Mouse (Mus musculus) heart, adult 2 months (tissue): ENCODE data around the gene Vamp1. TPM values are rescaled to one million over a fixed set of nuclear protein-coding genes. Genes with fewer than 3 reads are reported as not detected.
"Not testable (repeated sequence)": the region's sequence is repeated elsewhere in the genome, so short reads cannot be mapped to it uniquely, and the experiment has no call there.

ENCODE experiments used
- DNase-seq, 2 experiments: peaks; one replicate each; pipeline ENCODE4 v3.0.0; 2021
- H3K27ac ChIP-seq: fragments of 200-600 bp; 2 replicates; pipeline ENCODE4 v1.8.1; 2022
- H3K27me3 ChIP-seq: fragments of 200-500 bp; 2 replicates; pipeline ENCODE4 v1.6.1; 2012; ENCODE audit warnings: mild to moderate bottlenecking, low read length, inconsistent platforms, mixed read lengths; ENCODE audit not compliant: control insufficient read depth, insufficient read depth
- H3K36me3 ChIP-seq: fragments of 200-500 bp; 2 replicates; pipeline ENCODE4 v1.6.1; 2012; ENCODE audit warnings: low read length, inconsistent platforms; ENCODE audit not compliant: control insufficient read depth, insufficient read depth
- H3K4me1 ChIP-seq: fragments of 200-500 bp; 2 replicates; pipeline ENCODE4 v1.6.1; 2011; ENCODE audit warnings: low read length; ENCODE audit not compliant: control insufficient read depth, insufficient read depth
- H3K4me3 ChIP-seq: fragments of 200-600 bp; 2 replicates; pipeline ENCODE4 v1.8.1; 2022
- H3K79me2 ChIP-seq: fragments of 200-500 bp; replicated peaks from 2 replicates; pipeline ENCODE4 v1.6.1; 2012; ENCODE audit warnings: mild to moderate bottlenecking, inconsistent platforms, low read length, moderate library complexity, mixed read lengths; ENCODE audit not compliant: control insufficient read depth, insufficient read depth
- H3K9ac ChIP-seq: fragments of 200-500 bp; 2 replicates; pipeline ENCODE4 v1.6.1; 2012; ENCODE audit warnings: low read depth, mild to moderate bottlenecking, control low read depth, inconsistent platforms, low read length, mixed read lengths
- CTCF ChIP-seq: fragments of 200-600 bp; IDR thresholded peaks from 2 replicates; pipeline ENCODE4 v1.8.1; 2022; ENCODE audit warnings: antibody characterized with exemption, mild to moderate bottlenecking, moderate library complexity
- EP300 ChIP-seq: fragments of 200-500 bp; IDR thresholded peaks from 2 replicates; pipeline ENCODE4 v1.6.1; 2011; ENCODE audit warnings: low read depth, low read length, control low read depth; ENCODE audit not compliant: insufficient read depth
- POLR2A ChIP-seq: fragments of 200-500 bp; IDR thresholded peaks from 2 replicates; pipeline ENCODE4 v1.6.1; 2011; ENCODE audit warnings: mild to moderate bottlenecking, low read depth, low read length, control low read depth; ENCODE audit not compliant: insufficient read depth
- WGBS: fragments of 180-500 bp; shearing (Covaris S2); methylation state at CpG from one replicate; pipeline ENCODE4 v1.1.7; 2018; 5-methylcytosine and 5-hydroxymethylcytosine counted together
- intact Hi-C: fragments of 180-260 bp; cut with DNase I; formaldehyde crosslinking; loops from one replicate; pipeline ENCODE4 v1.15.1; 2025
- polyA plus RNA-seq: library from polyadenylated mRNA; depleted of rRNA; stranded (reverse); fragments of >200 nt; gene quantifications from 2 replicates; pipeline ENCODE4 v1.2.3, GENCODE M21; 2012
- total RNA-seq, 2 experiments: library from RNA; stranded (reverse); gene quantifications; 2 replicates each; pipeline ENCODE4 v1.2.3; 2021

The Vamp1 gene
- total and polyA plus RNA-seq, 3 experiments: 4.9 to 14.1 (median 5.3) TPM

DNA sequence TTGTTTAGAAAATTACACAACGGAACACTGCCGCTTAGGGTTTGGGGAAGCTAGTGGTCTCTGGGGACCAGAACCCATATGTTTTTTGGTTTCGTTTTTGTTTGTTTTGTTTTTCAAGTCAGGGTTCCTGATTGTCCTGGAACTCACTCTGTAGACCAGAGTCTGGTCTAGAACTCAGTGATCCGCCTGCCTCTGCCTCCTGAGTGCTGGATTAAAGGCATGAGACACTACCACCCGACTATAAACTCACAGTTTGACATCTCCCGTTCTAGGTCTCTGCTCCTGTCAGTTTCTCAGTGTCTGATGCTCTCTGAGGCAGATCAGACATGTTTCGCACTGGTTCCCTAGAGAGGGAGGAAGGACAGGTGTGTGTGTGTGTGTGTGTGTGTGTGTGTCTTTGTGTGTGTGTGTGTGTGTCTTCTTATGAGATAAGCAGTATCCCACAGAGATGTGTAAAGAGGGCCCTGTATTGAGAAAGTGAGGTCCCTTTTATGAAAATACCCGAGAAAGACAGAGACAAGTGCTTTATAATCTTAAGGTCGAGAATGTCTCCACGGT, 57.0 kb downstream of the Vamp1 start:
- Histone ChIP-seq H3K4me1 (no peaks in the 10 kb centered on the region; the same call in 1 of the 2 replicates), H3K36me3 (no peaks in the 10 kb centered on the region), H3K79me2 (no peaks in the 10 kb centered on the region), H3K4me3 (no peak overlapping the region), H3K27ac (peak overlapping the region; percentile 21; the same call in 1 of the 2 replicates), H3K27me3 (no peaks in the 10 kb centered on the region), H3K9ac (no peak overlapping the region)
- intact Hi-C loops: loop anchor here (5.0 kb wide), 3 partner anchors 105 to 225 kb away; partner anchors contain the start of genes Acrbp and Gapdh
- WGBS: 64% methylated on average over 10 of the region's 10 CpGs
- DNase-seq: no peak
- TF ChIP-seq POLR2A (no peak), EP300 (no peak), CTCF (no peak)

- Histone ChIP-seq H3K4me3 (no peak overlapping the region), H3K27ac (no peak overlapping the region), H3K27me3 (no peaks in the 10 kb centered on the region), H3K36me3 (no peaks in the 10 kb centered on the region), H3K79me2 (no peaks in the 10 kb centered on the region), H3K4me1 (no peaks in the 10 kb centered on the region; the same call in 1 of the 2 replicates), H3K9ac (no peak overlapping the region)
- TF ChIP-seq CTCF: peak; percentile 59
- no peak for TF ChIP-seq EP300
- WGBS: 53% methylated on average over 15 of the region's 15 CpGs
- peak in 1 of 2 experiments; percentile 36 for DNase-seq
- intact Hi-C loops: loop anchor here (1.0 to 5.0 kb wide), 4 partner anchors 38 to 228 kb away; partner anchors contain the start of genes Acrbp, Gapdh and Ltbr
These were observed 59.7 kb downstream of the Vamp1 start for GRCm38 (mm10) chr6:125274841-125275563.

DNA sequence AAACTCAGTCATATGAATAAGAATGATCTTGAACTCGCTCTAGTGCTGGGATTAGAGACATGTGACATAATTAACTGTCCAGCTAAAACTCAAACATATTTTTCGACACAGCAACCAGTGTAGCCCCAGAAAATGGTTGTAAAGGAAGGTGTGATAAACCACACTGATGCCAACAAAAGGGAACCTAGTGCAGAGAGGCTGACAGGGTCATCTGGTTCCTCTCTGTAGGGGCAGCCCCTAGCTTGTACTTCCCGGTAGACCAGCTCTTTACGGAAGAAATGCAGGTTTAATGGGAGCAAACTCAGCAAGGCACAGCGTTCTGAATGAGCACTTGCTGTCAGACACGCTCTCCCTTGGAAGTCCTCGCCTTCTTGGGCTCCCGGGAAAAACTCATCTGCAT, 64.4 kb downstream of the Vamp1 start:
- H3K4me3 ChIP-seq: no peak overlapping the region
- no peaks in the 10 kb centered on the region for H3K79me2 ChIP-seq
- no peak overlapping the region for H3K27ac ChIP-seq
- H3K9ac ChIP-seq: no peak overlapping the region
- H3K27me3 ChIP-seq: no peaks in the 10 kb centered on the region
- no peak for DNase-seq
- no peak for TF ChIP-seq POLR2A
- no peak for TF ChIP-seq CTCF
- no peak for TF ChIP-seq EP300
- WGBS: 68% methylated on average over 8 of the region's 8 CpGs
- no peaks in the 10 kb centered on the region for H3K36me3 ChIP-seq
- H3K4me1 ChIP-seq: no peaks in the 10 kb centered on the region
- intact Hi-C loops: no loop called here

- DNase-seq, H3K9ac ChIP-seq, H3K27ac ChIP-seq, H3K4me3 ChIP-seq, H3K27me3 ChIP-seq, H3K79me2 ChIP-seq, H3K36me3 ChIP-seq, H3K4me1 ChIP-seq, intact Hi-C loops: not testable (repeated sequence)
- 83% methylated on average over 13 of the region's 13 CpGs for WGBS
These were observed 67.4 kb downstream of the Vamp1 start for GRCm38 (mm10) chr6:125282721-125283120.

- WGBS: 51% methylated on average over 8 of the region's 8 CpGs
- Histone ChIP-seq H3K9ac (no peak overlapping the region), H3K4me1 (no peaks in the 10 kb centered on the region), H3K27ac (no peak overlapping the region), H3K27me3 (no peaks in the 10 kb centered on the region), H3K36me3 (no peaks in the 10 kb centered on the region), H3K79me2 (no peaks in the 10 kb centered on the region), H3K4me3 (no peak overlapping the region)
- TF ChIP-seq CTCF (0 out of 2 replicates have a peak, but pooled peaks have one; percentile 2), POLR2A (no peak)
- no peak for DNase-seq
- intact Hi-C loops: no loop called here
These were observed 68.9 kb downstream of the Vamp1 start for GRCm38 (mm10) chr6:125284250-125284649.

DNA sequence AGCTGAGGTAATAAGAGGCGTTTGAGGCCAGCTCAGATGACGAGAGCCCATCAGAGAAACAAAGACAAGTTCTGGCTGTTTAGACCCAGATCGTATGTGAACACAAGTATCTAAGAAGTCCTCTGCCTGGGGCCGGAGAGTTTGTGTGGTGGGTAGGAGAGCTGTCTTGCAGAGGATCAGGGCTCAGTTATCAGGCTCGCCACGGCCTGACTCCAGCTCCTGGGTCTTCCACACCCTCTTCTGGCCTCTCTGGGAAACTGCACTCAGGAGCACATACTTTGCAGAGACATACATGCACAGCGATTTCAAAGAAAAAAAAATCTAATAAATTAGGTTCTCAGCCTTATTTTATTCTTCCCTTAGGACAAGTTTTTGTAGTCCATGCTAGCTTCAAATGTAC, 69.4 kb downstream of the Vamp1 start:
- no peak for DNase-seq
- TF ChIP-seq CTCF (no peak), EP300 (no peak), POLR2A (no peak)
- H3K79me2 ChIP-seq: no peaks in the 10 kb centered on the region
- H3K27ac ChIP-seq: no peak overlapping the region
- intact Hi-C loops: no loop called here
- H3K36me3 ChIP-seq: no peaks in the 10 kb centered on the region
- no peak overlapping the region for H3K4me3 ChIP-seq
- no peak overlapping the region for H3K9ac ChIP-seq
- 92% methylated on average over 7 of the region's 7 CpGs for WGBS
- no peaks in the 10 kb centered on the region for H3K27me3 ChIP-seq
- no peaks in the 10 kb centered on the region for H3K4me1 ChIP-seq
